Mouse (Mus musculus) v-Abl transformed pro-B cells (cell line): ENCODE data around the gene Aplf.
"Not testable (repeated sequence)": the region's sequence is repeated elsewhere in the genome, so short reads cannot be mapped to it uniquely, and the experiment has no call there.

Experiments used
- in situ Hi-C, 2 experiments: fragments of 400-800 bp; cut with MboI; formaldehyde crosslinking; loops; one replicate each; pipeline ENCODE4 v1.15.1; 2025; ENCODE audit not compliant: unreplicated experiment in 2 of 2

Gene Aplf

GRCm38 (mm10) chr6:87638134-87638660 lies 33.8 kb downstream of the Aplf start:
- in situ Hi-C loops = no loop called here

GRCm38 (mm10) chr6:87632176-87632575 lies 39.8 kb downstream of the Aplf start:
- in situ Hi-C loops = no loop called here

GRCm38 (mm10) chr6:87628936-87629335 lies 43.1 kb downstream of the Aplf start:
- in situ Hi-C loops = not testable (repeated sequence)

GRCm38 (mm10) chr6:87623151-87623550 lies 48.8 kb downstream of the Aplf start:
- in situ Hi-C loops = no loop called here

GRCm38 (mm10) chr6:87621281-87621680 lies 50.7 kb downstream of the Aplf start:
- in situ Hi-C loops = no loop called here

- in situ Hi-C loops = no loop called here
Observed at GRCm38 (mm10) chr6:87618021-87618420, 54.0 kb downstream of the Aplf start.

GRCm38 (mm10) chr6:87615696-87616083 lies 56.3 kb downstream of the Aplf start:
- in situ Hi-C loops = no loop called here

- in situ Hi-C loops = no loop called here
Observed at GRCm38 (mm10) chr6:87614794-87615695, 56.9 kb downstream of the Aplf start.

GRCm38 (mm10) chr6:87599825-87600224 lies 72.2 kb downstream of the Aplf start:
- in situ Hi-C loops = no loop called here

- in situ Hi-C loops = no loop called here
Observed at GRCm38 (mm10) chr6:87597116-87597833, 74.7 kb downstream of the Aplf start.

GRCm38 (mm10) chr6:87594188-87594587 lies 77.8 kb downstream of the Aplf start:
- in situ Hi-C loops = no loop called here

GRCm38 (mm10) chr6:87590394-87591281 lies 81.4 kb downstream of the Aplf start, which contains the start of gene Prokr1:
Gene Prokr1 (minus strand): TSS chr6:87590743.
- in situ Hi-C loops = no loop called here

- in situ Hi-C loops = no loop called here
Observed at GRCm38 (mm10) chr6:87589718-87590393, 82.1 kb downstream of the Aplf start.

- in situ Hi-C loops = no loop called here
Observed at GRCm38 (mm10) chr6:87583991-87584390, 88.0 kb downstream of the Aplf start.

GRCm38 (mm10) chr6:87583183-87583611 lies 88.8 kb downstream of the Aplf start:
- in situ Hi-C loops = no loop called here

GRCm38 (mm10) chr6:87582456-87582855 lies 89.5 kb downstream of the Aplf start:
- in situ Hi-C loops = no loop called here

- in situ Hi-C loops = no loop called here
Observed at GRCm38 (mm10) chr6:87581581-87581980, 90.4 kb downstream of the Aplf start.

GRCm38 (mm10) chr6:87581071-87581470 lies 90.9 kb downstream of the Aplf start:
- in situ Hi-C loops = no loop called here
